Mouse (Mus musculus) frontal cortex, postnatal 25 days (tissue): Measurements from ENCODE around the gene Nrxn2.

ENCODE experiments used
- DNase-seq, 2 experiments: peaks; one replicate each; pipeline ENCODE4 v3.0.0; 2022; ENCODE audit warnings: low spot score in 2 of 2

Nrxn2 gene

DNA sequence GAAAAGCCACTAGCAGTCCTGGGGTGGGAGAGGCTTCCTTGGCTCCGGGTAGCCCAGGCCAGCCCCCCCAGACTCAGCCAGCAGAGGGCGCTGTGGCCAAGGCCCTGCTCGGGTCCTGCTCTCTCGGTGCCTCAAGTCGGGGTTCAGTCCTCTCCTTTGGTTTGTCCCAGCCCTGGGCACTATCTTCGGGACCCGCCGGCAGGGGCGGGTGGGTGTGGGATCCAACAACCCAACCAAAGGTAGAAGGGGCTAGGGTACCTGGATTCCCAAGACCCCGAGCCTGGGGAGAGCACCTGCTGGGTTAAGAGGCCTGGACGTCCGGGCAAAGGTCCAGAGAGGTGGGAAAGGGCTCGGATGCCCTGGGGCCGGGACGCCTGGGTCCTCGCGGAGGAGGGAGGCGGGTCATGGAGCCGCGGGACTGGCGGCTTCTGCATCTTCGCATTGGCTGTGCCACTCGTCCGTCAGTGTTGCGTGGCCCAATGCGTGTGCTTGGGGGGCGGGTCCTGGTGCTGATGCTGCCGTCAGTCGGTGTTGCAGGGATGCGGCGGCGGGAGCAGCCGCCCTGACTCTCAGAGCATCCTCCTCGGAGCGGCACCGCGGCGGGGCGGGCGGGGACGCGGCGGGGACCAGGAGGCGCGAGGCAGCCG, at the start of gene Nrxn2:
Gene Nrxn2 (plus strand): TSS at position 499 of the 647 bp plus-strand sequence.
- DNase-seq = peak; percentile 84 to 88

- DNase-seq = no peak
Measured at GRCm38 (mm10) chr19:6370175-6370574, 48.4 kb upstream of the Nrxn2 start.

DNA sequence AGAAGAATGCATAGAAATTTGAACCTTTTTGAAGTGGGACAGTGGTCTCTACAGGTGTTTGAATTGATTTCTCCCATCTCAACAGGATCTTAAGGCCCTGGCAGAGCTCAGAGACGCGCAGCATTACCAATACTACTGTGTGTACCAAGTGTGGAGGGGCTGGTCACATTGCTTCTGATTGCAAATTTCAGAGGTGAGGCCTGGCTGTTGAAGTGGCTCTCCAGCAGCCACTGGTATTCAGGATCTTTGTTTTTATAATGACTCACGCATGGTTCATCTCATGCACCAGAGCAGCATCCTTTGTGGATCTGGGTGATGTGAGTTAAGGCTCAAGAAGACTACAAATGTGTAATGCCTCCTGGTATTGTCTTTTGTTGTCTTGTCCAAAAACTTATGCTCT, 46.1 kb upstream of the Nrxn2 start:
- no peak for DNase-seq

- DNase-seq = peak; percentile 72 to 73
Measured at GRCm38 (mm10) chr19:6373539-6374400, 44.8 kb upstream of the Nrxn2 start.

- DNase-seq = no peak
Measured at GRCm38 (mm10) chr19:6374571-6374970, 44.0 kb upstream of the Nrxn2 start.

DNA sequence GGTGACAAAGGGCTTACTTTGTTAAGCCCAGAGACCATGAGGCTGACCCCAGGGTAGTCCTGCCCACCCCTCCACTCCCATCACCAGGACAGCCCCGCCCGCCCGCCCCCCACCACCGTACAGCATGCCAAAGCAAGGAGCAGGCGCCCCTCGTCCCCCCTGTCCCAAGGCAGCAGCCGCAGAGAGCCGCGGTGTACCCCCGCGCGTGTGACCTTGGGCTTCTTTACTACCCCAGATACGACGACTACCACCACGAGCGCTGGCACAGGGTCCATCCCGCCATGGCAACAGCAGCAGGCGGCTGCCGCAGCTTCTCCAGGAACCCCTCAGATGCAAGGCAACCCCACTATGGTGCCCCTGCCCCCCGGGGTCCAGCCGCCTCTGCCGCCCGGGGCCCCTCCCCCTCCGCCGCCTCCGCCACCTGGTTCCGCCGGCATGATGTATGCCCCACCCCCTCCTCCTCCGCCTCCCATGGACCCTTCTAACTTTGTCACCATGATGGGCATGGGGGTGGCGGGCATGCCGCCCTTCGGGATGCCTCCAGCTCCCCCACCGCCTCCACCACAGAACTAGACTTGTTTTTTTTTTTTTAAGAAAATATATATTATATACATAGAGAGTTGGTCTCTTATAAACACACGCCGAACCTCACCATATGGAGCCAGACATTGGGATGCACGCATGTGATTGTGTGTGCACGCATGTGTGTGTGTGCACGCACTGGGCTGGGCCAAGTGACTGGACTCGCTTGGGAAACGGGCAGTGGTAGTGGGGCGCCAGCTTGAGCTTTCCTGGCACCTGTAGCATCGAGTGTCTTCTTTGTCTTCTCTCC, 42.9 kb upstream of the Nrxn2 start:
- no peak for DNase-seq

DNA sequence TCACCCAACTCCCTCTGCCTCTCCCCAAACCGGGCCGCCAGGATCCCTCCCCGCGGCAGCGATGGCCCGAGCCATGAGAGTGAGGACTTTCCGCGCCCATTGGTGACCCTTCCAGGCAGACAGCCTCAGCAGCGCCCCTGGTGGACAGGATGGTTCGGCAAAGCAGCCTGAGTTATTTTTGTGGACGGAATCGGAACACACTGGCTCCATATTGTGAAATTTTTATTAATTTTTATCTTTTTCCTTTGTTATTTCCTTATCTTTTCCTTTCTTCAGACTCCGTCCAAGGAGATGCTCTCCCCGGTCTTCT, 42.3 kb upstream of the Nrxn2 start:
- peak in 1 of 2 experiments; percentile 44 for DNase-seq

GRCm38 (mm10) chr19:6376643-6377042, 41.9 kb upstream of the Nrxn2 start:
- DNase-seq = no peak

DNA sequence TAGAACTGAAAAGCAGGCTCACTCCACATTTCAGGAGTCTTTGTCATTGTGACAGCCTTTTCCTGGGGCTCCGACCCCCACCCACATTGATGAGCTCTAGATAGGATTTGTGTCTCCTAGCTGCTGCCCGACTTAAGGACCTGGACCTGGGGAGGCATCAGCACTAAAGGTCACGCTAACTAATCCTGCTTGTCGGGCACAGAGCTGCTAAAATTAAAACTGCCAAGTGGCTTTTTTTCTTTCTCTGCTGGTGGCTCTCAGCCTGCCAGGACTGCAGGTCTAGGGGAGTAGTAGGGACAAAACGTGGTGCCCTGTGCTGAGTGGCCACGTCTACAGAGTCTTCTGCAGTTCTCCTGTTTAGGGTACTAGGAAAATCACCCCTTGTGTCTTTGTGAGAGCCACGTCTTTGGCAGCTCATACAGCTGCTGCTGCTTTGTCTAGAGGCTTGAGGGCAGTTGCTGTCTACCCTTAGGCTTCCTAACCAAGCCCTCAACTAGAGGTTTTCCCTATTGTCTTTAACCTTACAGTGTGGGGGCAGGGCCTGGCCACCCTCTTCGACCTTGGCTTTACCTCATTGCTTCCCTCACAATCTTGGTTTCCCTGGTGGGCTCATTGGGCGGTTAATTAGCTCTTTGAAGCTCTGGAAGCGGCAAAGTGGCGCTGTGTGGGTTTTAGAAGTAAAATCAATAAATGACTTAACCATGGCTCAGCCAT, 41.0 kb upstream of the Nrxn2 start:
- DNase-seq = no peak

- no peak for DNase-seq
Measured at GRCm38 (mm10) chr19:6380411-6381166, 37.9 kb upstream of the Nrxn2 start.

DNA sequence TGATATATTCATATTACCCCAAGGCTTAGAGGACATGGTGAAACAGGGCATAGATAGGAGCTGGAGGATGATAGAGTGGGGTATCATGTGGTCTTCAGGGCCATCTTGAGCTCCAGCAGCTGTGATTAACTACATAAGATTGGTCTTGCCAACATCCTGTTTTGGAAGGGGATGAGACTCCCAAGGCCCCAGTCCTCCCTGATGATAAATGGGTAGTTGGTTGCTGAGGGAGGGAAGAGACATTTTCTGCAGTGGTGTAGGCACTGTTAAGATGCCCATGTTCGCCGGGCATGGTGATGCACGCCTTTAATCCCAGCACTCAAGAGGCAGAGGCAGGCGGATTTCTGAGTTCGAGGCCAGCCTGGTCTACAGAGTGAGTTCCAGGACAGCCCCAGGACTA, 37.3 kb upstream of the Nrxn2 start:
- DNase-seq = no peak

- DNase-seq = no peak
Measured at GRCm38 (mm10) chr19:6382323-6382924, 36.1 kb upstream of the Nrxn2 start.

DNA sequence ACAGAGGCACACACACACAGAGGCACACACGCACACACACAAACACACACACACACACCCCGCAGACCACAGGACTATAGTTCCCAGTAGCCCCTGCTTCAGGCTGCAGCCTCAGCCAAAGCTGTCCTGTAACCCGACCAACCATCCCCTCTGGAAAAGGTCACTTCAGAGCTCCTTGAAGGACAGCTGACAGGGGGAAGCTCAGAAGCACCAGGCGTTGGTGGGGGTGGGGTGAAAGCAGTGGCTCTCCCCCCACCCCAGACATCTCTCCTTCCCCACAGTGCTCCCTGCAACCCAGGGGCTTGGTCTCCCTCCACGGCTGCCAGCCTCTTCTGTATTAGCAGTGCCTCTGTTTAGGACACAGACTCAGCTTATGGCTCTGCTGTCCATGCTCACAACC, 35.1 kb upstream of the Nrxn2 start:
- no peak for DNase-seq

GRCm38 (mm10) chr19:6384128-6384527, 34.4 kb upstream of the Nrxn2 start, which contains the start of gene Pygm:
TSS of gene Pygm (plus strand) at chr19:6384399.
- peak in 1 of 2 experiments; percentile 52 for DNase-seq

- no peak for DNase-seq
Measured at GRCm38 (mm10) chr19:6384954-6385353, 33.6 kb upstream of the Nrxn2 start.

GRCm38 (mm10) chr19:6385419-6385818, 33.1 kb upstream of the Nrxn2 start:
- no peak for DNase-seq

DNA sequence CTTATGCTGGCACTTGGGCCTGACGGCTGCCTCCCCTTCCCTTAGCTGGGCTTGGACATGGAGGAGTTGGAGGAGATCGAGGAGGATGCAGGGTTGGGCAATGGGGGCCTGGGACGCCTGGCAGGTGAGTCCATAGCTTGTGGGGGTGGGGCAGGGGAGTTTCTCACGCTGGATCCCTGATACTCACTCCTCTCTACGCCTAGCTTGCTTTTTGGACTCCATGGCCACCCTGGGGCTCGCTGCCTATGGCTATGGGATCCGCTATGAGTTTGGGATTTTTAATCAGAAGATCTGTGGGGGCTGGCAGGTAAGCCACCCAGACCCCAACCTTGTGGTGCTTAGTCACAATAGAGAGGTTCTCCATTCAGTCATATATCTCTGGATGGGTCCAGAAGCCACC, 32.7 kb upstream of the Nrxn2 start:
- no peak for DNase-seq

GRCm38 (mm10) chr19:6386234-6386633, 32.3 kb upstream of the Nrxn2 start:
- DNase-seq = no peak

- no peak for DNase-seq
Measured at GRCm38 (mm10) chr19:6388006-6388405, 30.5 kb upstream of the Nrxn2 start.

- DNase-seq = no peak
Measured at GRCm38 (mm10) chr19:6389803-6390202, 28.7 kb upstream of the Nrxn2 start.

DNA sequence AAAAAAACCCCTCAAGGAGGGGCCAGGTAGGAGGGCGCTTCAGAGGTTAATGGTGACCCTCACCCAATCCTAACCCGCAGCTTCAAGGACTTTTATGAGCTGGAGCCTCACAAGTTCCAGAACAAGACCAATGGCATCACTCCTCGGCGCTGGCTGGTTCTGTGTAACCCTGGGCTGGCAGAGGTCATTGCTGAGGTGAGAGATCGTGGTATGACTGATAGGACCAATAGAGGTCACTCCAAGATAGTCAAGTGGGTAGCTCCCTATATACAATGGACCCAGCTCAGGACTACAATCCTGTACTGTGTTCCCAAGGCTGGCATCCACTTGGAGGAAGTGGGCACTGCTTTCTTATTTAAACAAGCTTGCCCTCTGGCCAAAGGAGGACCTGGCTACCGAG, 28.3 kb upstream of the Nrxn2 start:
- no peak for DNase-seq
